Mouse (Mus musculus): ENCODE measurements at regions not wholly inside any gene's neighbourhood (a gene's known extent, or its start where the extent isn't known, plus 50 kb on each side); places are given as distances from the start of the nearest gene placed in this dataset.

DNA sequence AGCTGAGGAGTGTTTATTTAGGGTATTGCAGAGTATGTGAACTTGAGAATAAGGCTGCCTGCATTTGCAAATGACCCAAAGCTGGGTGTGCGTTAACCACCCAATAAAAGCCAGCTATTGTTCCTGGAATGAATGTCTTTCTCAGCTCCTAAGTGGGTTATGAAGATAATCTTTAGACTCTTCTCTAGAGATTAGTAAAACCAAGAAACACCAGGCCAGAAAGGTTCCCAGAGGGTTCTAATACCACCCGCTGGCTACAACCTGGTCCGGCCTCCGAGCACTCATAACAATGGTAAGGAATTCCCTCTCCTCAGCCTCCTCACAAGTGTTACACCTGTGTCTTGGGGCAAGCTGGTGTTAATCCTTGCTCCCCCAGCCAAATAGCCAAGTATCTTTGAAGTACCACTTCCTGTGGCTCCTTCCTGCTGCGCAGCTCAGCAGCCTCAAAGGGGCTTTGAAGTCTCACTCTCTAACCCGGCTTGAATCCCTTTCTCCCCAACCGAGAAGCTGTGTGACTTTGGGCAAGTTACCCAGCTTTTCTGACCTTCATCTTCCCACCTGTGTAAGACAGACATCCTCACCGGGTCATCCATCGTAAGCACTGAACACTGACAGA is 92.2 kb downstream of the Foxb1 start:
- no peak overlapping the region for H3K27ac ChIP-seq (replicated peaks; ENCODE audit: insufficient read depth, low read depth, low read length)
- H3K36me3 ChIP-seq (ENCODE audit: control insufficient read depth, insufficient read depth, low read length) = no peaks in the 10 kb centered on the region
- H3K4me1 ChIP-seq (ENCODE audit: control insufficient read depth, insufficient read depth, low read length) = no peaks in the 10 kb centered on the region
- H3K79me2 ChIP-seq (ENCODE audit: control insufficient read depth, insufficient read depth, low read length) = no peaks in the 10 kb centered on the region
- no peak overlapping the region for H3K4me3 ChIP-seq (ENCODE audit: insufficient read depth, low read depth, low read length)
- DNase-seq (ENCODE audit: extremely low read depth, low read depth, low spot score) = no peak
- 21% methylated on average over 9 of the region's 9 CpGs for WGBS
- TF ChIP-seq CTCF (IDR thresholded peaks at IDR 0.05; ENCODE audit: low read depth, low read length) (no peak), POLR2A (IDR thresholded peaks at IDR 0.05; ENCODE audit: extremely low read depth, insufficient read depth, low read length) (no peak)
- H3K27me3 ChIP-seq (ENCODE audit: control insufficient read depth, insufficient read depth, low read length) = peaks cover 11% of the 10 kb centered on the region; the same call in 1 of the 2 replicates
- H3K9ac ChIP-seq (ENCODE audit: low read depth, low read length) = no peak overlapping the region

DNA sequence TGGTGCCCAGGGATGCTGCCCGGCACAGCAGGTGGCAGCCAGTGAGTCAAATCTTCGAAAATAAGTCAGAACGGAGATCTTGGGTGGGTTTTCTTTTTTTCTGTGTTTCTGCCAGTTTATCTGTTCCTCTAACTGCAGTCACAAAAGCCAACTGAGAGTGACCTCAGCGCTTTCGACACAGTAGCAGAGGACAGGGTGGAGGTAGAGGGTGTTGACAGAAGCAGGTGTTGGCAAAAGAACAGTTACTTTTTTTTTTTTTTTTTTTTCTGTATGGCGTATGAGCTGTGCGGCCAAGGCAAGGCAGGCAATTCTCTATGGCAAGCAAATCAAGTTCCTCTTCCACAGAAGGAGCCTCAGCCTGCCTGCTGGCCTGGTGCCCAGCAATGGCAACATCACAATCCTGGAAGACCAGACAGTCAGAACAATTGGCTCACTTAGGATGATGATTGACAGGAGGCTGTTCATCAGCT is 93.6 kb downstream of the Foxb1 start:
- H3K9ac ChIP-seq (ENCODE audit: low read depth, low read length) = no peak overlapping the region
- H3K4me3 ChIP-seq (ENCODE audit: insufficient read depth, low read depth, low read length) = no peak overlapping the region
- no peaks in the 10 kb centered on the region for H3K79me2 ChIP-seq (ENCODE audit: control insufficient read depth, insufficient read depth, low read length)
- TF ChIP-seq POLR2A (IDR thresholded peaks at IDR 0.05; ENCODE audit: extremely low read depth, insufficient read depth, low read length) (no peak), CTCF (IDR thresholded peaks at IDR 0.05; ENCODE audit: low read depth, low read length) (no peak)
- DNase-seq (ENCODE audit: extremely low read depth, low read depth, low spot score) = peak; percentile 47
- H3K4me1 ChIP-seq (ENCODE audit: control insufficient read depth, insufficient read depth, low read length) = no peaks in the 10 kb centered on the region
- WGBS = 35% methylated on average over 7 of the region's 7 CpGs
- H3K27ac ChIP-seq (replicated peaks; ENCODE audit: insufficient read depth, low read depth, low read length) = no peak overlapping the region
- peaks cover 11% of the 10 kb centered on the region; the same call in 1 of the 2 replicates for H3K27me3 ChIP-seq (ENCODE audit: control insufficient read depth, insufficient read depth, low read length)
- H3K36me3 ChIP-seq (ENCODE audit: control insufficient read depth, insufficient read depth, low read length) = no peaks in the 10 kb centered on the region

DNA sequence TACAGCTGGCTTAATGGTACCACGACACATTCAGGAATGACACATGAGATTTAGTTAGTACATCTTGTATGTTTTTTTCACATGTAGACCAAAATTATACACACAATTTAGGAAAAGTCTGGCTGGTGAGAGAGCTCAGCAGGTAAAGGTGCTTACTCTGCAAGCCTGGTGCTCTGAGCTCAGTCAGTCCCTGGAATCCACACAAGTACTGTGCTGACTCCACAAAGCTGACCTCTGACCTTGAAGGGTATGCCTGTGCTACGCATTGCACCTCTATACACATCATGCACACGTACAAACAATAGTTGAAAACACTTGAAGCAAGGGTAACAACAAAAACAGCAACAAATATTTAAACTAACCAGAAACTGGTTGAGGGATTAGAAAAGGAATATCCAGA is 96.5 kb downstream of the Foxb1 start:
- no peaks in the 10 kb centered on the region for H3K4me1 ChIP-seq (ENCODE audit: control insufficient read depth, insufficient read depth, low read length)
- H3K9ac ChIP-seq (ENCODE audit: low read depth, low read length) = no peak overlapping the region
- H3K4me3 ChIP-seq (ENCODE audit: insufficient read depth, low read depth, low read length) = no peak overlapping the region
- DNase-seq (ENCODE audit: extremely low read depth, low read depth, low spot score) = no peak
- no peak overlapping the region for H3K27ac ChIP-seq (replicated peaks; ENCODE audit: insufficient read depth, low read depth, low read length)
- 72% methylated on average over 3 of the region's 3 CpGs for WGBS
- TF ChIP-seq POLR2A (IDR thresholded peaks at IDR 0.05; ENCODE audit: extremely low read depth, insufficient read depth, low read length) (no peak), CTCF (IDR thresholded peaks at IDR 0.05; ENCODE audit: low read depth, low read length) (no peak)
- no peaks in the 10 kb centered on the region for H3K79me2 ChIP-seq (ENCODE audit: control insufficient read depth, insufficient read depth, low read length)
- H3K27me3 ChIP-seq (ENCODE audit: control insufficient read depth, insufficient read depth, low read length) = peaks cover 7% of the 10 kb centered on the region; the same call in 1 of the 2 replicates
- no peaks in the 10 kb centered on the region for H3K36me3 ChIP-seq (ENCODE audit: control insufficient read depth, insufficient read depth, low read length)

DNA sequence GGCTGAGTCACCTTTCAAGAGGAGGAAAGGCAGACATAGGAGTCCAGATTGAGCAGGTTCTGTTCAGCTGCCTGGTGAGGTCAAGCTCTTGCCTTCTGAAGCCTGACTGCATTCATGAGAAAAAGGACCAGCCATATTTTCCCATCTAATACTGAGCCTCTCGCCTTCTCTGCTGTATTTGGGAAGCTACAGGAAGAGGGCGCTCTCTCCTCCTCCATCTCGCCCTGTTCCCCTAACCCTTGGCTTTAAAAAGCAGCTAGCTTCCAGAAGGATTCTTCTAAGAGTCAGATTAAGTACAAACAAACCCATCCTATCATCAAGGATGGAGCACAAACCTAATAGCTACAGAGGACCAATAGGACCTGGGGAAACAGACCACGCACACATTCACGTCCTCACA is 98.3 kb downstream of the Foxb1 start:
- 41% methylated on average over 5 of the region's 5 CpGs for WGBS
- no peak overlapping the region for H3K9ac ChIP-seq (ENCODE audit: low read depth, low read length)
- TF ChIP-seq POLR2A (IDR thresholded peaks at IDR 0.05; ENCODE audit: extremely low read depth, insufficient read depth, low read length) = no peak
- TF ChIP-seq CTCF (IDR thresholded peaks at IDR 0.05; ENCODE audit: low read depth, low read length) = peak; percentile 16; the same call in 1 of the 2 replicates
- no peaks in the 10 kb centered on the region; the same call in 1 of the 2 replicates for H3K27me3 ChIP-seq (ENCODE audit: control insufficient read depth, insufficient read depth, low read length)
- no peak for DNase-seq (ENCODE audit: extremely low read depth, low read depth, low spot score)
- H3K4me1 ChIP-seq (ENCODE audit: control insufficient read depth, insufficient read depth, low read length) = no peaks in the 10 kb centered on the region
- H3K27ac ChIP-seq (replicated peaks; ENCODE audit: insufficient read depth, low read depth, low read length) = no peak overlapping the region
- H3K79me2 ChIP-seq (ENCODE audit: control insufficient read depth, insufficient read depth, low read length) = no peaks in the 10 kb centered on the region
- no peaks in the 10 kb centered on the region for H3K36me3 ChIP-seq (ENCODE audit: control insufficient read depth, insufficient read depth, low read length)
- no peak overlapping the region for H3K4me3 ChIP-seq (ENCODE audit: insufficient read depth, low read depth, low read length)

DNA sequence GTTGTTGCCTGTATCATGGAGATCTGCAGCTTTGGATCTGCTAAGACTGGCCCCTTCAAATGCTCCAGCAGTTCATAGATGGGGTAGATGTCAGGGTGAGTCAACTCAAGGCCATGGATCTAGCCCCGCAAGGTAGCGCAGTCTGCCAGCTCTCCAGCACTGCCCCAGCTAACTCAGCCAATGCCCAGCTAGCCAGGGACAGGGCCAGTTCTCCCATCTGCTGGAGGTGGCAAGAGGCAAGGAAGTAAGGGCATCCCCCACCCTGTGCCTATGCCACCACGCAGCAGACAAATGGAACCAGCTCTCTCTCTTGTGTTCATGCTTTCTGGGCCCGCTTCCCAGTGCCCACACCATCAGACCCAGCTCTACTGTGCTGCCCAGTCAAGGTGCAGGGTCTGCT is 102.5 kb downstream of the Foxb1 start:
- Histone ChIP-seq H3K27ac (replicated peaks; ENCODE audit: insufficient read depth, low read depth, low read length) (no peak overlapping the region), H3K4me1 (ENCODE audit: control insufficient read depth, insufficient read depth, low read length) (no peaks in the 10 kb centered on the region), H3K27me3 (ENCODE audit: control insufficient read depth, insufficient read depth, low read length) (no peaks in the 10 kb centered on the region; the same call in 1 of the 2 replicates), H3K79me2 (ENCODE audit: control insufficient read depth, insufficient read depth, low read length) (no peaks in the 10 kb centered on the region), H3K4me3 (ENCODE audit: insufficient read depth, low read depth, low read length) (no peak overlapping the region), H3K9ac (ENCODE audit: low read depth, low read length) (no peak overlapping the region), H3K36me3 (ENCODE audit: control insufficient read depth, insufficient read depth, low read length) (no peaks in the 10 kb centered on the region)
- TF ChIP-seq POLR2A (IDR thresholded peaks at IDR 0.05; ENCODE audit: extremely low read depth, insufficient read depth, low read length) (no peak), CTCF (IDR thresholded peaks at IDR 0.05; ENCODE audit: low read depth, low read length) (no peak)
- 89% methylated on average over 4 of the region's 4 CpGs for WGBS
- DNase-seq (ENCODE audit: extremely low read depth, low read depth, low spot score) = no peak

DNA sequence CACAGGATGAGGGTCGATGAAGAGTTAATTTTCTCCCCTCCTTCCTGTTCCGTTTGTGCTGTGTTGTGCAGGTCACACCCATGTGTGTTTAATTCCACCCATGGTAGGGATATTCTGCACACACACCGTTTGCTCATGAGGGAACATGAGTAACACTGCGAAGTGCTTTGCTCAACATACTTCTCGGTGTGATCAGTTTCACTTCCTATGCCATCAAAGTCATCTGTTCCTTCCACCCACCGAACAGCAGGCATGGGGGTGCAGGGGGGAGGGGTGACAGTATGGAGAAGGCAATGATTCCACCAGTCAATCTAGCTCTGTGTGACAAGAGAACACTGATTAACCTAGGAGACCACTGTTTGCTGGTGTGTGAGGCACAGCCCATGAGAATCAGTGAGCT is 104.7 kb downstream of the Foxb1 start:
- H3K79me2 ChIP-seq (ENCODE audit: control insufficient read depth, insufficient read depth, low read length) = no peaks in the 10 kb centered on the region
- DNase-seq (ENCODE audit: extremely low read depth, low read depth, low spot score) = no peak
- H3K4me1 ChIP-seq (ENCODE audit: control insufficient read depth, insufficient read depth, low read length) = no peaks in the 10 kb centered on the region
- no peak overlapping the region for H3K9ac ChIP-seq (ENCODE audit: low read depth, low read length)
- no peak overlapping the region for H3K4me3 ChIP-seq (ENCODE audit: insufficient read depth, low read depth, low read length)
- H3K27me3 ChIP-seq (ENCODE audit: control insufficient read depth, insufficient read depth, low read length) = no peaks in the 10 kb centered on the region
- no peaks in the 10 kb centered on the region for H3K36me3 ChIP-seq (ENCODE audit: control insufficient read depth, insufficient read depth, low read length)
- WGBS = 62% methylated on average over 6 of the region's 6 CpGs
- no peak for TF ChIP-seq POLR2A (IDR thresholded peaks at IDR 0.05; ENCODE audit: extremely low read depth, insufficient read depth, low read length)
- H3K27ac ChIP-seq (replicated peaks; ENCODE audit: insufficient read depth, low read depth, low read length) = no peak overlapping the region
